Mouse (Mus musculus) lung, postnatal 4 days (tissue): ENCODE measurements around the gene Plcb4.
"Not testable (repeated sequence)": the region's sequence is repeated elsewhere in the genome, so short reads cannot be mapped to it uniquely, and the experiment has no call there.

Source experiments
- DNase-seq, 2 experiments: peaks; one replicate each; pipeline ENCODE4 v3.0.0; 2021

Plcb4 gene

GRCm38 (mm10) chr2:135675284-135675683 is 16.5 kb downstream of the Plcb4 start:
- DNase-seq: no peak

GRCm38 (mm10) chr2:135676978-135677501 is 18.2 kb downstream of the Plcb4 start:
- DNase-seq: no peak

- DNase-seq: no peak
These were observed 18.8 kb downstream of the Plcb4 start for GRCm38 (mm10) chr2:135677601-135678000.

- DNase-seq: peak; percentile 25 to 28
These were observed 21.2 kb downstream of the Plcb4 start for GRCm38 (mm10) chr2:135680001-135680400.

- no peak for DNase-seq
These were observed 21.8 kb downstream of the Plcb4 start for GRCm38 (mm10) chr2:135680406-135681134.

- DNase-seq: no peak
These were observed 25.1 kb downstream of the Plcb4 start for GRCm38 (mm10) chr2:135683684-135684440.

- DNase-seq: no peak
These were observed 27.9 kb downstream of the Plcb4 start for GRCm38 (mm10) chr2:135686692-135687091.

GRCm38 (mm10) chr2:135687585-135687984 is 28.8 kb downstream of the Plcb4 start:
- no peak for DNase-seq

GRCm38 (mm10) chr2:135692568-135693488 is 34.0 kb downstream of the Plcb4 start:
- peak in 1 of 2 experiments; percentile 22 for DNase-seq

- DNase-seq: no peak
These were observed 42.0 kb downstream of the Plcb4 start for GRCm38 (mm10) chr2:135700686-135701413.

- no peak for DNase-seq
These were observed 45.9 kb downstream of the Plcb4 start for GRCm38 (mm10) chr2:135704673-135705072.

GRCm38 (mm10) chr2:135707305-135707704 is 48.5 kb downstream of the Plcb4 start:
- DNase-seq: no peak

GRCm38 (mm10) chr2:135708386-135708785 is 49.6 kb downstream of the Plcb4 start:
- DNase-seq: no peak

- no peak for DNase-seq
These were observed 50.0 kb downstream of the Plcb4 start for GRCm38 (mm10) chr2:135708796-135709195.

- not testable (repeated sequence) for DNase-seq
These were observed 50.9 kb downstream of the Plcb4 start for GRCm38 (mm10) chr2:135709736-135710135.

GRCm38 (mm10) chr2:135711049-135711924 is 52.5 kb downstream of the Plcb4 start:
- peak in 1 of 2 experiments; percentile 17 for DNase-seq

GRCm38 (mm10) chr2:135711925-135712288 is 53.1 kb downstream of the Plcb4 start:
- peak; percentile 83 to 91 for DNase-seq

GRCm38 (mm10) chr2:135712331-135712730 is 53.5 kb downstream of the Plcb4 start:
- no peak for DNase-seq

GRCm38 (mm10) chr2:135712921-135713320 is 54.1 kb downstream of the Plcb4 start:
- no peak for DNase-seq

GRCm38 (mm10) chr2:135716180-135716579 is 57.4 kb downstream of the Plcb4 start:
- DNase-seq: no peak
